Mouse (Mus musculus) stomach, postnatal 0 days (tissue): ENCODE results near the gene Myl6b.
"Not testable (repeated sequence)": the region's sequence is repeated elsewhere in the genome, so short reads cannot be mapped to it uniquely, and the experiment has no call there.

Source experiments
- CTCF ChIP-seq: IDR thresholded peaks from 2 replicates; pipeline ENCODE4 v1.5.1; 2016; ENCODE audit warnings: antibody characterized with exemption, low read depth, mild to moderate bottlenecking, moderate library complexity
- EP300 ChIP-seq: optimal IDR thresholded peaks from 2 replicates; pipeline ENCODE3; 2016; ENCODE audit warnings: antibody characterized with exemption

- TF ChIP-seq CTCF, EP300: not testable (repeated sequence)
Measured at GRCm38 (mm10) chr10:128492051-128492450, 6.4 kb downstream of the Myl6b start.
